Mouse (Mus musculus) CH12.LX (cell line): Measurements from ENCODE around the gene Best1. TPM values are rescaled to one million over a fixed set of nuclear protein-coding genes. Genes with fewer than 3 reads are reported as not detected.

Source experiments
- DNase-seq: peaks from one replicate; pipeline ENCODE4 v3.0.0-alpha.2; 2013; ENCODE audit errors: extremely low read depth
- H3K27ac ChIP-seq: 2 replicates; pipeline ENCODE4 v1.5.1; 2012; ENCODE audit warnings: low read depth, mild to moderate bottlenecking, control low read depth, moderate library complexity; ENCODE audit not compliant: insufficient read depth
- H3K27me3 ChIP-seq: replicated peaks from 2 replicates; pipeline ENCODE3; 2012; ENCODE audit warnings: inconsistent platforms
- H3K36me3 ChIP-seq, 2 experiments: replicated peaks in 1 of 2; 2 replicates each; pipeline versions ENCODE3 to v1.6.1; 2012; ENCODE audit warnings: inconsistent platforms in 1 of 2, low read length in 1 of 2, mild to moderate bottlenecking in 1 of 2, mixed read lengths in 1 of 2, moderate library complexity in 1 of 2; ENCODE audit not compliant: control insufficient read depth in 1 of 2, insufficient read depth in 1 of 2
- H3K4me1 ChIP-seq, 2 experiments: 2 replicates each; pipeline ENCODE4 v1.6.1; 2012; ENCODE audit warnings: inconsistent platforms in 1 of 2, moderate library complexity in 1 of 2; ENCODE audit not compliant: insufficient read depth in 2 of 2, control insufficient read depth in 1 of 2
- H3K4me2 ChIP-seq: 2 replicates; pipeline ENCODE4 v1.6.1; 2012; ENCODE audit warnings: low read depth, mild to moderate bottlenecking, control low read depth; ENCODE audit not compliant: poor library complexity, insufficient read depth, severe bottlenecking
- H3K4me3 ChIP-seq, 3 experiments: fragments of 150-350 bp in 1 of 3; sonication (generic) in 1 of 3; replicated peaks in 1 of 3; 2 replicates each; pipeline versions ENCODE3 to v1.5.1; 2011 to 2012; ENCODE audit warnings: low read depth in 2 of 3, low read length in 2 of 3, mild to moderate bottlenecking in 2 of 3, moderate library complexity in 2 of 3, control low read depth in 1 of 3, improper control_type of control experiment in 1 of 3, inconsistent platforms in 1 of 3, mixed read lengths in 1 of 3; ENCODE audit not compliant: poor library complexity in 1 of 3
- H3K79me2 ChIP-seq: replicated peaks from 2 replicates; pipeline ENCODE4 v1.6.1; 2012; ENCODE audit warnings: mild to moderate bottlenecking, moderate library complexity; ENCODE audit not compliant: control insufficient read depth, poor library complexity, insufficient read depth, severe bottlenecking; ENCODE audit errors: extremely low read depth
- H3K9ac ChIP-seq: 2 replicates; pipeline ENCODE4 v1.6.1; 2012; ENCODE audit warnings: low read depth, mild to moderate bottlenecking, control low read depth, moderate library complexity; ENCODE audit not compliant: insufficient read depth
- H3K9me3 ChIP-seq: replicated peaks from 2 replicates; pipeline ENCODE3; 2012; ENCODE audit warnings: low read length, inconsistent platforms, mixed read lengths
- CHD1 ChIP-seq: IDR thresholded peaks from 2 replicates; pipeline ENCODE4 v1.6.1; 2012; ENCODE audit warnings: low read depth, low read length, improper control_type of control experiment, inconsistent platforms
- CTCF ChIP-seq, 2 experiments: IDR thresholded peaks in 1 of 2; conservative IDR thresholded peaks in 1 of 2; 2 replicates each; pipeline ENCODE4 v1.5.1; 2011 to 2012; ENCODE audit warnings: low read depth in 2 of 2, low read length in 2 of 2, improper control_type of control experiment in 1 of 2, inconsistent platforms in 1 of 2, mild to moderate bottlenecking in 1 of 2, moderate library complexity in 1 of 2
- E2F4 ChIP-seq: IDR thresholded peaks from 2 replicates; pipeline ENCODE4 v1.6.1; 2011; ENCODE audit warnings: low read depth, low read length, improper control_type of control experiment; ENCODE audit not compliant: insufficient replicate concordance
- EP300 ChIP-seq: IDR thresholded peaks from 2 replicates; pipeline ENCODE4 v1.6.1; 2011; ENCODE audit warnings: low read length, improper control_type of control experiment
- ETS1 ChIP-seq: conservative IDR thresholded peaks from 2 replicates; pipeline ENCODE4 v1.6.1; 2012; ENCODE audit warnings: low read depth, mild to moderate bottlenecking, inconsistent platforms, low read length, improper control_type of control experiment, moderate library complexity
- HCFC1 ChIP-seq: IDR thresholded peaks from 2 replicates; pipeline ENCODE4 v1.6.1; 2012; ENCODE audit warnings: low read depth, mild to moderate bottlenecking, inconsistent platforms, low read length, improper control_type of control experiment
- IRF4 ChIP-seq: IDR thresholded peaks from 2 replicates; pipeline ENCODE4 v1.6.1; 2014; ENCODE audit warnings: low read depth, mild to moderate bottlenecking, inconsistent platforms, low read length, improper control_type of control experiment
- JUN ChIP-seq: IDR thresholded peaks from 2 replicates; pipeline ENCODE4 v1.6.1; 2011; ENCODE audit warnings: low read depth, mild to moderate bottlenecking, low read length, improper control_type of control experiment, moderate library complexity; ENCODE audit not compliant: insufficient read depth
- MAX ChIP-seq: IDR thresholded peaks from 2 replicates; pipeline ENCODE4 v1.6.1; 2011; ENCODE audit warnings: low read length, improper control_type of control experiment
- MYC ChIP-seq: IDR thresholded peaks from 2 replicates; pipeline ENCODE4 v1.6.1; 2011; ENCODE audit warnings: low read depth, mild to moderate bottlenecking, improper control_type of control experiment, low read length
- NELFE ChIP-seq: IDR thresholded peaks from 2 replicates; pipeline ENCODE4 v1.6.1; 2011; ENCODE audit warnings: low read depth, low read length, improper control_type of control experiment
- RCOR1 ChIP-seq: conservative IDR thresholded peaks from 2 replicates; pipeline ENCODE4 v1.6.1; 2012; ENCODE audit warnings: low read depth, mild to moderate bottlenecking, inconsistent platforms, low read length, improper control_type of control experiment
- SIN3A ChIP-seq: IDR thresholded peaks from 2 replicates; pipeline ENCODE4 v1.6.1; 2012; ENCODE audit warnings: low read length, improper control_type of control experiment, inconsistent platforms
- TBP ChIP-seq: conservative IDR thresholded peaks from 2 replicates; pipeline ENCODE4 v1.6.1; 2011; ENCODE audit warnings: low read depth, low read length, improper control_type of control experiment
- USF1 ChIP-seq: IDR thresholded peaks from 2 replicates; pipeline ENCODE4 v1.6.1; 2014; ENCODE audit warnings: low read depth, mild to moderate bottlenecking, inconsistent platforms, low read length, improper control_type of control experiment
- ZMIZ1 ChIP-seq: IDR thresholded peaks from 2 replicates; pipeline ENCODE4 v1.6.1; 2012; ENCODE audit warnings: low read depth, mild to moderate bottlenecking, inconsistent platforms, low read length, improper control_type of control experiment
- dilution Hi-C: fragments of 300-500 bp; cut with MboI; formaldehyde crosslinking; loops from 2 replicates; pipeline ENCODE4 v1.14.3; 2020; ENCODE audit warnings: low sequenced_read_pairs; ENCODE audit not compliant: extremely low pct_unique_long_range_greater_than_20kb, extremely low pct_ligation_motif_present
- in situ Hi-C: fragments of 300-500 bp; cut with MboI; formaldehyde crosslinking; loops from 3 replicates; pipeline ENCODE4 v1.14.3; 2019; ENCODE audit warnings: low sequenced_read_pairs, low pct_ligation_motif_present, low pct_unique_long_range_greater_than_20kb, mixed read lengths
- polyA plus RNA-seq: library from polyadenylated mRNA; unstranded; fragments of >175 nt; gene quantifications from 2 replicates; pipeline ENCODE4 v1.2.1, GENCODE M21; 2012; ENCODE audit warnings: low read depth; ENCODE audit not compliant: insufficient read length
- total RNA-seq, 2 experiments: library from RNA; depleted of rRNA; stranded (reverse); fragments of 300-350 nt in 1 of 2; fragments of >200 nt in 1 of 2; gene quantifications; 2 replicates each; pipeline ENCODE4 v1.2.3; 2012 to 2014

Best1 gene
- total and polyA plus RNA-seq, 3 experiments, result 0.13 TPM; not detected in 2

GRCm38 (mm10) chr19:9998736-9999486 lies 2.5 kb downstream of the Best1 start:
- H3K4me2 ChIP-seq, result no peak overlapping the region
- no peaks in the 10 kb centered on the region for H3K79me2 ChIP-seq
- H3K36me3 ChIP-seq, result no peaks in the 10 kb centered on the region
- DNase-seq, result no peak
- peaks cover 4% of the 10 kb centered on the region for H3K9me3 ChIP-seq
- in situ Hi-C loops, result no loop called here
- no peak overlapping the region for H3K9ac ChIP-seq
- no peak for TF ChIP-seq EP300
- TF ChIP-seq IRF4, result no peak
- TF ChIP-seq, all 38 proteins: peak for 0
- dilution Hi-C loops, result no loop called here
- Histone ChIP-seq H3K27ac (no peak overlapping the region), H3K4me3 (no peak overlapping the region), H3K4me1 (no peaks in the 10 kb centered on the region), H3K27me3 (no peaks in the 10 kb centered on the region)

- H3K9me3 ChIP-seq, result peaks cover 4% of the 10 kb centered on the region
- no peak for TF ChIP-seq ZMIZ1
- in situ Hi-C loops, result no loop called here
These were observed 3.4 kb downstream of the Best1 start for GRCm38 (mm10) chr19:9998063-9998416.

GRCm38 (mm10) chr19:9997204-9998062 lies 4.0 kb downstream of the Best1 start:
- in situ Hi-C loops, result no loop called here
- TF ChIP-seq MYC, result no peak
- no peak for TF ChIP-seq HCFC1
- no peak for TF ChIP-seq SIN3A
- no peak for TF ChIP-seq JUN
- TF ChIP-seq CTCF (conservative IDR thresholded peaks at IDR 0.05 in 1 of 2, IDR thresholded peaks at IDR 0.05 in 1 of 2; ENCODE audit: low read depth in 2 of 2, low read length in 2 of 2), result no peak
- TF ChIP-seq CHD1, result no peak
- TF ChIP-seq NELFE, result no peak
- no peak for TF ChIP-seq E2F4
- TF ChIP-seq RCOR1, result no peak
- TF ChIP-seq TBP, result no peak
- no peak for TF ChIP-seq USF1
- no peak for TF ChIP-seq ETS1
- no peak for TF ChIP-seq MAX
- no peak for DNase-seq

More at GRCm38 (mm10) chr19:9998063-9998416, 3.4 kb downstream of the Best1 start:
- H3K27ac ChIP-seq, result no peak overlapping the region
- H3K79me2 ChIP-seq, result no peaks in the 10 kb centered on the region
- no peak overlapping the region for H3K4me2 ChIP-seq
- dilution Hi-C loops, result no loop called here
- H3K9ac ChIP-seq, result no peak overlapping the region
- no peak overlapping the region for H3K4me3 ChIP-seq
- H3K36me3 ChIP-seq, result no peaks in the 10 kb centered on the region
- H3K4me1 ChIP-seq, result peaks cover 2 to 3% of the 10 kb centered on the region in 2 experiments; a peak in 1 of 4 replicates
- H3K27me3 ChIP-seq, result no peaks in the 10 kb centered on the region
- no peak for DNase-seq

More at GRCm38 (mm10) chr19:9997204-9998062, 4.0 kb downstream of the Best1 start:
- Histone ChIP-seq H3K4me3 (no peak overlapping the region), H3K9ac (no peak overlapping the region), H3K79me2 (no peaks in the 10 kb centered on the region), H3K4me1 (peaks cover 7 to 8% of the 10 kb centered on the region in 2 experiments; a peak in 2 of 4 replicates), H3K9me3 (peaks cover 3% of the 10 kb centered on the region), H3K4me2 (no peak overlapping the region), H3K36me3 (no peaks in the 10 kb centered on the region), H3K27ac (no peak overlapping the region), H3K27me3 (no peaks in the 10 kb centered on the region)
- dilution Hi-C loops, result no loop called here
